Mouse (Mus musculus): ENCODE results near the gene Auts2. TPM values are rescaled to one million over a fixed set of nuclear protein-coding genes. Genes with fewer than 3 reads are reported as not detected.
A peak's percentile ranks its signal among the peaks of the same experiment; 100 is the strongest.
"Not testable (repeated sequence)": the region's sequence is repeated elsewhere in the genome, so short reads cannot be mapped to it uniquely, and the experiment has no call there.

The Auts2 gene
- polyA plus RNA-seq (2015; fragmentation: Nextera tagmentation; extraction: Ambion mirVana), result 16.2 and 17.0 TPM in 2 replicates

DNA sequence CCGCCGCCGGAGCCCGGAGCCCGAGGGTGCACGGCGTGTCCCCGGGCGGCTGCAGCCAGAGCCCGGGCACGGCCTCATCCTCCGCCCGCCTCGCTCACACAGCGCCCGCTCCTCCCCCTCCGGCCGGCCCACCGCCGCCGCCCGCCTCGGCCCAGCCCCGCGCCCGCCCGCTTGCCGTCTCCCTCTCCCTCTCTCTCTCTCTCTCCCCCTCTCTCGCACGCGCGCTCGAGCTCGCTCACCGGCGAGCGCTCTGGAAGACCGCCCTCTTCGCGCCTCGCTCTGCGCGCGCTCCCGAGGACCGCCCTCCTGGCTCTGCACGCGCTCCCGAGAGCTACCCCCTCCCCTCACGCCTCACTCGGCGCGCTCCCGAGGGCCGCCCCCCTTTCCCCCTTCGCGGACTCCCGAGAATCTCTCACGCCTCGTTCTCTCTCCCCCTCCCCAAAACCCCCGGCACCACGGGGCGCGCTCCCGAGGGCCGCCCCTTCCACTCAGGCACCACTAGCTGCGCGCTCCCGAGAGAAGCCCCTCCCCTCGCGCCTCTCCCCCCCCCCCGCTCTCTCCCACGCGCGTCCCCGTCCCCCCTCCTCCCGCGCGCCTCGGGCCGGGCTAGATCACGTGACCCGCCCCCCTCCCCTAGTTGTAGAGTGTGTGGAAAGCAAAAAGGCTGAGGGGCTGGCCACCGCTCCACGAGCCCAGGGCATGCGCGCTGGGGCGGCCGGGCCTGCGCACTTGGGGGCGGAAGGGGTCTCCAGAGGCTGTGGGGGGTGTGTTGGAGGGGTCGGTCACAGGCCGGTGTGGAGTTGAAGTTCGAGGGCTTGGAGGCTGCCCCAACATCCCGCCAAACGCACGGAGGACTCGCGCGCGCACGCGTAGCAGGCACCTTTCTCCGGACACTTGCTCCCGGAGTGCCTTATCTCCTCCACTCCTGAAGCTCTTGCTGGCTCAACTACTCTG, at the start of gene Auts2:
Auts2 (minus strand) TSS at position 227 of the 954 bp plus-strand sequence.
- WGBS, result under 1% methylated on average over 76 of the region's 105 CpGs
- ATAC-seq (ENCODE audit: borderline replicate concordance, extremely low read depth, low FRiP score, low TSS enrichment), result peak; percentile 95
- H3K4me3 ChIP-seq, result peak within 1 kb of the TSS; percentile 82

DNA sequence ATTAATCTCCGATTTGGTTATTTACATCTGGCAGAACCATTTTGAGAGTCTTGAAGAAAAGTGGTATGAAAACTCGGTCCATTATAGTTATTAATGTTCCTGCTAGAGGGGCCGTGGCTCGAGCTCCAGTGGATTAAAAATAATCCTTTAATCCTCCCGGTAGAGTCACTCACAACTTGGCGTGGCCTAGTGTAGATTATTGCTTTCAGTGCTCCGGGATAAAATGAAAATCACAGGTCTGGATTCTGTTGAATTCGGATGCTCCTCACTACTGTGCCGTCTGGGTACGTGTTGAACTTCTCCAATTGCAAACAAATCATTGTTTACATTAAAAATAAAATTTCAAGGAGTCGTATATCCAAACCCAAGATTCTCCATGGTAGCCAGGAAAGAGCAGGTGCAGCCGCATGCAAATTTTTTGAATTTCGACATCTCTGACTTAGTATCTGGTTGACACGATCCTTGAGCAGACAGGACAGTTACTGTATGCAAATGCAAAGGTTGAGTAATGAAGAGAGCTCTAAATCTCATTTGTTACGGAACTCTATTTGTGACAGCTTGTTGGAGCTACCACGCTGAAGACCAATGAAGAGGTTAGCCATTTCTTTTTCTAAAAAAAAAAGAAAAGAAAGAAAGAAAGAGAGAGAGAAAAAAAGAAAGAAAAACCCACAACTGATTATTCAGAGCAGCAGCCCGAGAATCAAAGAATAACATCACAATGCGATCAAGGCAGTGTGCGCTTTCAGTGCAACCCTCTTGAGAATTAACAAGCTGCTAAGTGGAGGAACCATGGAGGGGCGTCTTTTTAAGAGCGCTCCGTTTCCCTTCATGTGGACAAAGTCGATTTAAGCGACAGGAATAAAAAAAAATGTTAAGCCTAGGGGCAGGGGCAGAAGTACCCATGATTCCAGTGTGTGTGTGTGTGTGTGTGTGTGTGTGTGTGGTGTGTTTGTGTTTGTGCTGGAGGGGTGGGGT, 48.9 kb upstream of the Auts2 start:
- Histone ChIP-seq H3K9ac (no peak overlapping the region), H3K4me2 (no peak overlapping the region), H3K27me3 (no peaks in the 10 kb centered on the region), H3K4me1 (no peaks in the 10 kb centered on the region), H3K4me3 (no peak overlapping the region), H3K36me3 (no peaks in the 10 kb centered on the region), H3K27ac (no peak overlapping the region), H3K9me3 (no peaks in the 10 kb centered on the region)
- 73% methylated on average over 24 of the region's 24 CpGs for WGBS
- no peak for ATAC-seq (ENCODE audit: borderline replicate concordance, extremely low read depth, low FRiP score, low TSS enrichment)

More for the DNA sequence above, at the start of gene Auts2:
- peak within 1 kb of the TSS; percentile 93 for H3K4me2 ChIP-seq
- peak within 1 kb of the TSS; percentile 89 for H3K27ac ChIP-seq
- peak within 1 kb of the TSS; percentile 71 for H3K9ac ChIP-seq
- no peaks in the 10 kb centered on the region; the same call in 1 of the 2 replicates for H3K27me3 ChIP-seq
- H3K4me1 ChIP-seq, result peaks cover 19% of the 10 kb centered on the region
- H3K36me3 ChIP-seq, result no peaks in the 10 kb centered on the region
- H3K9me3 ChIP-seq, result no peaks in the 10 kb centered on the region

DNA sequence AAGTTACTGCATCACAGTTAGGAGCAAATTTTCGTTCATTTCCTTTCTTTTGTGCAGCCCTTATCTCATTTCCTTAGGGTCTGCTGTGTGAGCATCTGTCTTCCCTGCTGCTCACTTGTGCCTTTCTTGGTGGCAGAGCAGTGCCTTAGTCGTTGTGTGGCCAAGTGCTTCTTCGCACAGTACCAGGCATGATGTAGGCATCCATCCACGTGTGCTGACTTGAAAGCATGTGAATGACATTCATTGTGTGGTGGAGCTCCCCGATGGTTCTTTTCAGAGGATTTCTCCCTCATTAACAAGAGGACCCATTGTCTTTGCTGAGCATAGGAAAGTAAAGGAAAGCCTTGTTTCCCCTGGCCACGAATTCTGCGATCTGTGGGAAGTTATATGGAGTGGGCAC, 36.6 kb upstream of the Auts2 start:
- Histone ChIP-seq H3K4me3 (no peak overlapping the region), H3K36me3 (no peaks in the 10 kb centered on the region), H3K27ac (no peak overlapping the region), H3K4me2 (no peak overlapping the region), H3K9me3 (no peaks in the 10 kb centered on the region), H3K9ac (no peak overlapping the region), H3K27me3 (no peaks in the 10 kb centered on the region), H3K4me1 (no peaks in the 10 kb centered on the region)
- WGBS, result 58% methylated on average over 7 of the region's 7 CpGs
- no peak for ATAC-seq (ENCODE audit: borderline replicate concordance, extremely low read depth, low FRiP score, low TSS enrichment)

DNA sequence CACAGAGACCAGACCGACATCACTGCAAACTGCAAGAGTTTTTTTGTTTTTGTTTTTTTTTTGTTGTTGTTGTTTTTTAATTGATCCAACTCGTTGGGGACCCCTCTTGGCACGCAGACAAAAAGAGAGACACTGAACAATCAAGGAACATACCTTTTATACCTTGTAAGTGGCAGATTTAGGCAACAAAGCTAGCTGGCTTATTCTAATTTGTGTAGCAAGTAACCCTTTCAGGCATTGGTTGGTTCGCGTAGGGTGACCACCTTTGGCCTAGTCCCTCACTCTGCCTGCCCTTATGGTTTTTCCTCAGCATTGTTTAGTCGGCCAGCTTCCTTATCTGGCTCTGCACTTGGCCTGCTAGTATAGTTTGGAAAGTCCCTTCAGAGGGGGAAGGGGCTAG, 17.6 kb upstream of the Auts2 start:
- H3K4me2 ChIP-seq; H3K9me3 ChIP-seq; H3K4me1 ChIP-seq; H3K27me3 ChIP-seq; ATAC-seq (ENCODE audit: borderline replicate concordance, extremely low read depth, low FRiP score, low TSS enrichment); H3K9ac ChIP-seq; H3K4me3 ChIP-seq; H3K27ac ChIP-seq; H3K36me3 ChIP-seq: not testable (repeated sequence)
- WGBS, result 67% methylated on average over 6 of the region's 6 CpGs

DNA sequence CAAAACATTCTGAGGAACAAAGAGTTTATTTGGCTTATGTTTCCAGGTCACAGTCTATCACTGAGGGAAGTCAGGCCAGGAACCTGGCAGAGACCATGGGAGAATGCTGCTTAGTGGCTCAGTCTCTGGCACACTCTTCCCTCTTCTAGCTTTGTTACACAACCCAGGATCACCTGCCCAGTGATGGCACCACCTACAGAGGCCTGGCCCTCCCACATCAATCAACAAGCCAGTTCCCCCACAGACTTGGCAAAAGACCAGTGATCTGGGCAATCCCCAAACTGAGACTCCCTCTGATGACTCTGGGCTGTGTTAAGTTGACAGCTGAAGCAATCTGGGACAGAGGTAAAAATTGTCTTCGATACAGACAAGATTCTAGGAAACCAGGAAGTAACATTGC, 2.6 kb upstream of the Auts2 start:
- H3K9ac ChIP-seq, result no peak overlapping the region
- 60% methylated on average over 1 of the region's 1 CpGs for WGBS
- H3K4me2 ChIP-seq, result no peak overlapping the region
- ATAC-seq (ENCODE audit: borderline replicate concordance, extremely low read depth, low FRiP score, low TSS enrichment), result no peak
- no peaks in the 10 kb centered on the region for H3K9me3 ChIP-seq
- H3K36me3 ChIP-seq, result no peaks in the 10 kb centered on the region
- H3K27me3 ChIP-seq, result no peaks in the 10 kb centered on the region; the same call in 1 of the 2 replicates
- H3K4me3 ChIP-seq, result no peak overlapping the region
- no peak overlapping the region for H3K27ac ChIP-seq
- peaks cover 12% of the 10 kb centered on the region; the same call in 1 of the 2 replicates for H3K4me1 ChIP-seq

DNA sequence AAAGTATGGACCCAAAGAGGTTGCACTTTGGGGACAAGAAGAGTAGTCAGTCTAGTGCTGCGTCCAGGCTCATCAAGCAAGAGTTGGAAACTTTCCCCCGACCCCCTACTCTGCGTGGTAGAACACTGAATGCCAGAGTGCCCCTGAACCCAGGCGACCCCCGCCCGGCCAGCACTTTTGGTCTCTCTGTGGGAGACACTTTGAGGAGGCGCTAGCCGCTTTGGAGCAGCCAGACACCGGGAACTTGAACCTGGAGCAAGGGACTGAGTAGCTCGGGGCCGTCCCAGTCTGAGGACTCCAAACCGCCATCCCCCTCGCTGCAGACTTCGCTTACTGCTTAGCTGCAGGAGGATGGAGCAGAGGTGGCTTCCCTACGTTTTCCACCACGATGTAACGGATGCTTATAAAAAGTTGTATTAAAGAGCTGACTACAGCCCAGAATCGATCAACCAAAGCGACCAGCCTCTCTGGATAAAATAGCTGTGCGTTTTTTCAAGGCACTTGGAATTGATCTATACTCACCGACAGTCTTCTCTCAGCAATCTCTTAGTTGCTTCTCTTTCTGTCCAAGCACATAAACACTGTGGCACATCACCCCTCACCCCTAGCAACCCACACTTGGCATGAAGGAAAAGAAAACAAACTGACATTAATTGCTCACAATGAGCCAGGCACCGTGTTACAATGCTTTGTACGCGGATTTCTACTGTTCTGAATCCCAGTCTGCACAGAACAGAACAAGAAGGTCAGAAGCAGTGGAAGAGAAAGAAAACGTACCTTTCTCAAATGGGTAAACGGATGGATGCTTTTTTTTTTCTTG, 1.2 kb upstream of the Auts2 start:
- Histone ChIP-seq H3K4me1 (peaks cover 19% of the 10 kb centered on the region), H3K36me3 (no peaks in the 10 kb centered on the region), H3K9ac (peak overlapping the region; percentile 3; the same call in 1 of the 2 replicates), H3K9me3 (no peaks in the 10 kb centered on the region), H3K4me3 (peak overlapping the region; percentile 82), H3K27me3 (no peaks in the 10 kb centered on the region; the same call in 1 of the 2 replicates), H3K27ac (0 out of 2 replicates have a peak overlapping the region, but pooled peaks have one; percentile 15), H3K4me2 (peak overlapping the region; percentile 93)
- WGBS, result 5% methylated on average over 26 of the region's 26 CpGs
- ATAC-seq (ENCODE audit: borderline replicate concordance, extremely low read depth, low FRiP score, low TSS enrichment), result no peak

DNA sequence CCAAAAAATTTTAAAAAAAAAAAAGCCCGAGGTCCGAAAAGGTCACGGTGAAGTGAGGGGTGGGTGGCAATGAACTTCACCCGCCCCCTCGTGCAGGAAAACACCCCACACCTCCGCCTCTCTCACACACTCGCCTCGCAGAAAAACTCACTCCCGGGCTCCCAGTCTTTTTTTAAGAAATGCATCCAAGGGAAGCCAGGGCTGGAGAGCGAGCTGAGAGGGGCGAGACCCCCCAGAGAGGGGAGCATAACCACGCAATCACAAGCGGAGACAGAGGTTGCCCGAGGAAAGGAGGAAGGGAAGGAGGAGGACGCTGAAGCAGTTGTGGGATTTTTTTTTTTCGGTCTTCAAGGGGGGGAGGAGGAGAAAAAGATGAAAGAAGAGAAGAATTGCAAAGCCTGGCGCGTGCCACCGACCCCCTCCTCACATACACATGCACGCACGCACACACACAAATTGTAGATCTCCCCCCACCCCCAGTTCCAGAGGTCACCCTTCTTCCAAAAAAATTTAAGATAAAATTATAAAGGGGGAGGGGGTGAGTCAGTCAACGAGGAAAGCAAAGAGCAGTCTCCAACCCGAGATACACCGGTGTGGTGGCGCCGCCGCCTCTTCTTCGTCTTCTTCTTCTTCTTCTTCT, 643 bp downstream of the Auts2 start:
- Histone ChIP-seq H3K4me2 (peak overlapping the region; percentile 93), H3K4me3 (peak overlapping the region; percentile 82), H3K36me3 (no peaks in the 10 kb centered on the region), H3K27me3 (no peaks in the 10 kb centered on the region; the same call in 1 of the 2 replicates), H3K9ac (peak overlapping the region; percentile 71), H3K9me3 (no peaks in the 10 kb centered on the region), H3K4me1 (peaks cover 19% of the 10 kb centered on the region), H3K27ac (peak overlapping the region; percentile 89)
- 0% methylated on average over 28 of the region's 28 CpGs for WGBS
- peak; percentile 2; the same call in 1 of the 2 replicates for ATAC-seq (ENCODE audit: borderline replicate concordance, extremely low read depth, low FRiP score, low TSS enrichment)

DNA sequence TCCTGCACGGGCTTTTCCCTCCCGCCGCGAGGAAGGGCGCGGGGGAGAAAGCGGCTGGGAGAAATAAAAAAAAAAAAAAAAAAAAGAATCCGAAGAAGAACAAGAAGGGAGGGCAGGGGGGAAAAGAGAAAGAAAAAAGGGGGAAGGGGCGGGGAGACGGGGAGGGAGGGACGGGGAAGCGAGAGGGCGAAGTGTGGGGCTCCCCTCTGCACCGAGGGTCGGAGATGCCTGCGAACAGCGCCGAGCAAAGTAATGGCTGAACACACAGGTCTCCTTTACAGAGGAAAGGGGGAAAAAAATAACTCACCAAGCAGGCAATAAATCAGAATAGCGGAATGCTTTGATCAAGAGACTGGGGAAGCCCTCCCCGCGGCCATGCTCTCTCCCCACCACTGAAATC, 1.2 kb downstream of the Auts2 start:
- Histone ChIP-seq H3K36me3 (no peaks in the 10 kb centered on the region), H3K27ac (peak overlapping the region; percentile 89), H3K27me3 (no peaks in the 10 kb centered on the region; the same call in 1 of the 2 replicates), H3K9ac (peak overlapping the region; percentile 71), H3K4me2 (peak overlapping the region; percentile 93), H3K4me1 (peaks cover 22% of the 10 kb centered on the region), H3K9me3 (no peaks in the 10 kb centered on the region), H3K4me3 (peak overlapping the region; percentile 82)
- WGBS, result 0% methylated on average over 20 of the region's 21 CpGs
- no peak for ATAC-seq (ENCODE audit: borderline replicate concordance, extremely low read depth, low FRiP score, low TSS enrichment)

DNA sequence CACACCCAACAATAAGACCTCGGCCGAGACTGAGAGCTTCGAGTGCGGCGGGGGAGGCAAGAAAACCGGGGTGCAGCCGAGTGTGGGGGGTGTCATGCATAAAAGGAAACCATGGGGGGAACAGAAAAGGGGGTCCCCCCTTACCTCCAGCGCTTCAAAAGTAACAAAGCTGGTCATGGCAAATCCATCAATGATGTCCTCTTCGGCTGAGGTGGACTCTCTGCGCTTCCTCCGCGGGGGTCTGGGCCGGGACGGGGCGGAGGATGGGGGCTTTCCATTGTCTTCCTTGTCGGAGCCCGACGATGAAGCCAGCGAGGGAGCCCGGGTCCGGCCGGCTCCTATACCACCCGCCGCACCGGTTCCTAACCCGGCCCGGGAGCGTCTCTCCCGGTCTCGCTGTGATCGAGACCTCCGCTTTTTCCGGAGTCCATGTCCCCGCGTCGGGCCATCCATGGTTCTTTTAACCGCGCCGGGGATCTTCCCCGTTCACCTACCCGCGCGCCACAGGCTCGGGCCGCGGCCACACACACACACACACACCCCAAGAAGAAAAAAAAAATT, 1.7 kb downstream of the Auts2 start:
- no peaks in the 10 kb centered on the region for H3K9me3 ChIP-seq
- peak overlapping the region; percentile 82 for H3K4me3 ChIP-seq
- no peaks in the 10 kb centered on the region; the same call in 1 of the 2 replicates for H3K27me3 ChIP-seq
- no peaks in the 10 kb centered on the region for H3K36me3 ChIP-seq
- ATAC-seq (ENCODE audit: borderline replicate concordance, extremely low read depth, low FRiP score, low TSS enrichment), result no peak
- H3K4me2 ChIP-seq, result peak overlapping the region; percentile 93
- peak overlapping the region; percentile 89 for H3K27ac ChIP-seq
- peak overlapping the region; percentile 71 for H3K9ac ChIP-seq
- H3K4me1 ChIP-seq, result peaks cover 22% of the 10 kb centered on the region
- WGBS, result under 1% methylated on average over 46 of the region's 46 CpGs

DNA sequence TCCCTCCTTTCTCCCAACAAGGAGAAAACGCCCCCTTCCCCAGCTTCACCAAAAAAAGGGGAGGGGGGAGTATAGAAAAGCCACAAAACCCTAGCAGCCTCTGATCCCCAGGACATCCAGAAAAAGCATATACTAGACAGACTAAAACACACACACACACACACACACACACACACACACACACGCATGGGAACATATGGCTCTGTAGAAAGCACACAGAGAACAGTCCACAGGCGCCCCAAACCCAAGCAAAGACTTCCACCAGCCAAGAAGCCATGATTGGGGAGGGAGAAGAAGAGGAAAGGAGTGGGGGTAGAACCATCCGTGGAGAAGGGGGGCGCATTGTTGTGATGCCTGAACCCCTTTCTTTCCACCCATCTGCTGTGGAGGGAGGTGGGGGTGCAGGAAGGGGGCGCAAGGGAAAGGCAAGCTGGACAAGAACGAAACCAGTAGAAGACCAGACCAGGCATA, 2.3 kb downstream of the Auts2 start:
- no peaks in the 10 kb centered on the region; the same call in 1 of the 2 replicates for H3K27me3 ChIP-seq
- peak overlapping the region; percentile 93 for H3K4me2 ChIP-seq
- 2% methylated on average over 7 of the region's 7 CpGs for WGBS
- no peak for ATAC-seq (ENCODE audit: borderline replicate concordance, extremely low read depth, low FRiP score, low TSS enrichment)
- no peaks in the 10 kb centered on the region for H3K36me3 ChIP-seq
- peak overlapping the region; percentile 82 for H3K4me3 ChIP-seq
- H3K9ac ChIP-seq, result peak overlapping the region; percentile 71
- no peaks in the 10 kb centered on the region for H3K9me3 ChIP-seq
- no peak overlapping the region for H3K27ac ChIP-seq
- peaks cover 22% of the 10 kb centered on the region for H3K4me1 ChIP-seq

Data from lung, embryonic 15.5 days (tissue).